Comparison of ENCODE assay signal across 22 mouse cellular contexts in genomic region chr11:117677111-117677510, GRCm38 (mm10). TPM values are rescaled to one million over a fixed set of nuclear protein-coding genes. Genes with fewer than 3 reads are reported as not detected.
DNase-seq lines count a peak whose midpoint lies in the region; ATAC-seq and TF ChIP-seq lines count a peak whose summit lies in the region.
"Had no signal": no experiment of that assay in that cellular context is flagged by ENCODE, and none has a peak within 500 bp of the region (broad histone marks: within the 10 kb centered on the region; RNA-seq: fewer than 3 reads in every experiment).

No protein-coding gene starts in this region.

- WGBS in heart, embryonic 13.5 days = 45% methylated on average over 3 of the region's 3 CpGs
- WGBS in midbrain, embryonic 11.5 days = 64% methylated on average over 3 of the region's 3 CpGs
- 57% methylated on average over 3 of the region's 3 CpGs for WGBS in midbrain, embryonic 14.5 days

- peak overlapping the region; percentile 44; the same call in 1 of the 2 replicates for H3K4me2 ChIP-seq in heart, embryonic 13.5 days
- H3K4me2 ChIP-seq in midbrain, embryonic 11.5 days = no peak overlapping the region
- no peak overlapping the region for H3K4me2 ChIP-seq in midbrain, embryonic 14.5 days (ENCODE audit: low read length)
- H3K4me2 ChIP-seq: hindbrain, embryonic 14.5 days; intestine, embryonic 15.5 days; limb, embryonic 12.5 days; liver, embryonic 11.5 days had no signal

- H3K9ac ChIP-seq in heart, embryonic 13.5 days = peak overlapping the region; percentile 53
- H3K9ac ChIP-seq in midbrain, embryonic 11.5 days (ENCODE audit: low read length) = no peak overlapping the region
- H3K9ac ChIP-seq in midbrain, embryonic 14.5 days (replicated peaks; ENCODE audit: low read length) = no peak overlapping the region
- H3K9ac ChIP-seq: hindbrain, embryonic 14.5 days; intestine, embryonic 15.5 days; limb, embryonic 12.5 days; liver, postnatal 0 days had no signal

- TF ChIP-seq CTCF in gastrocnemius, adult 2 months (IDR thresholded peaks at IDR 0.05) = no peak

- no peak for DNase-seq in gastrocnemius, adult 2 months
- DNase-seq in gastrocnemius, adult 8-10 months (ENCODE audit: low spot score in 2 of 2) = no peak
- no peak for DNase-seq in heart, postnatal 10 days
- DNase-seq in midbrain, embryonic 11.5 days (ENCODE audit: low spot score, missing footprints) = peak; percentile 69
- DNase-seq in midbrain, embryonic 14.5 days = no peak
- DNase-seq in retina, postnatal 1 day = peak; percentile 32
- DNase-seq: adrenal gland, postnatal 36 days; cerebellum, adult 9-10 months; kidney, adult 8-10 months; kidney, postnatal 14 days; liver, postnatal 0 days; thymus, postnatal 14 days had no signal

- peak overlapping the region; percentile 32 for H3K27ac ChIP-seq in gastrocnemius, adult 2 months
- H3K27ac ChIP-seq in heart, embryonic 13.5 days (replicated peaks) = peak overlapping the region; percentile 82
- no peak overlapping the region for H3K27ac ChIP-seq in midbrain, embryonic 11.5 days (ENCODE audit: low read depth, low read length)
- H3K27ac ChIP-seq in midbrain, embryonic 14.5 days (replicated peaks; ENCODE audit: low read depth, low read length) = no peak overlapping the region
- H3K27ac ChIP-seq: hindbrain, embryonic 14.5 days; intestine, embryonic 15.5 days; limb, embryonic 12.5 days; macrophage had no signal

- intact Hi-C loops in gastrocnemius, adult 2 months (cut with DNase I) = no loop called here
- intact Hi-C loops in heart, postnatal 10 days (cut with DNase I) = no loop called here

- no peak overlapping the region for H3K4me3 ChIP-seq in gastrocnemius, adult 2 months
- no peak overlapping the region for H3K4me3 ChIP-seq in heart, embryonic 13.5 days
- no peak overlapping the region for H3K4me3 ChIP-seq in midbrain, embryonic 11.5 days (ENCODE audit: low read depth, low read length)
- no peak overlapping the region for H3K4me3 ChIP-seq in midbrain, embryonic 14.5 days (replicated peaks; ENCODE audit: low read depth, low read length)
- H3K4me3 ChIP-seq: intestine, embryonic 15.5 days; limb, embryonic 12.5 days had no signal

- no peak for ATAC-seq in heart, embryonic 13.5 days (ENCODE audit: extremely low read depth, insufficient number of reproducible peaks, low FRiP score, low TSS enrichment)
- no peak for ATAC-seq in midbrain, embryonic 11.5 days (ENCODE audit: low FRiP score)
- ATAC-seq in midbrain, embryonic 14.5 days (ENCODE audit: low FRiP score, low TSS enrichment) = no peak
- ATAC-seq: CD4-positive, CD25-positive, alpha-beta regulatory T cell, adult 4 months; forebrain, embryonic 16.5 days; intestine, embryonic 15.5 days; liver, postnatal 0 days; lung, postnatal 0 days; Patski had no signal

- H3K27me3 ChIP-seq in heart, embryonic 13.5 days (replicated peaks) = no peaks in the 10 kb centered on the region
- no peaks in the 10 kb centered on the region for H3K27me3 ChIP-seq in midbrain, embryonic 11.5 days (ENCODE audit: control insufficient read depth, insufficient read depth, low read length)
- H3K27me3 ChIP-seq in midbrain, embryonic 14.5 days (ENCODE audit: control insufficient read depth, insufficient read depth, low read length) = no peaks in the 10 kb centered on the region
- H3K27me3 ChIP-seq: intestine, embryonic 15.5 days; limb, embryonic 12.5 days; Patski had no signal

- H3K4me1 ChIP-seq in heart, embryonic 13.5 days = peaks cover 49% of the 10 kb centered on the region
- no peaks in the 10 kb centered on the region for H3K4me1 ChIP-seq in midbrain, embryonic 11.5 days (ENCODE audit: control insufficient read depth, insufficient read depth, low read length)
- peaks cover 21% of the 10 kb centered on the region for H3K4me1 ChIP-seq in midbrain, embryonic 14.5 days (ENCODE audit: control insufficient read depth, insufficient read depth, low read length)
- H3K4me1 ChIP-seq: intestine, embryonic 15.5 days; limb, embryonic 12.5 days had no signal

- H3K9me3 ChIP-seq in heart, embryonic 13.5 days = no peaks in the 10 kb centered on the region
- H3K9me3 ChIP-seq in midbrain, embryonic 11.5 days (ENCODE audit: control insufficient read depth, low read length) = no peaks in the 10 kb centered on the region
- H3K9me3 ChIP-seq in midbrain, embryonic 14.5 days (ENCODE audit: control insufficient read depth, low read length) = no peaks in the 10 kb centered on the region
- H3K9me3 ChIP-seq: intestine, embryonic 15.5 days; limb, embryonic 12.5 days had no signal

- no peaks in the 10 kb centered on the region for H3K36me3 ChIP-seq in heart, embryonic 13.5 days
- H3K36me3 ChIP-seq in midbrain, embryonic 11.5 days (ENCODE audit: control insufficient read depth, insufficient read depth, low read length) = no peaks in the 10 kb centered on the region
- H3K36me3 ChIP-seq in midbrain, embryonic 14.5 days (ENCODE audit: control insufficient read depth, insufficient read depth, low read length) = no peaks in the 10 kb centered on the region
- H3K36me3 ChIP-seq: intestine, embryonic 15.5 days; limb, embryonic 12.5 days had no signal

RNA-seq across cellular contexts. Expression of gene Tnrc6c, which starts 23.0 kb away (rescaled TPM):
- total RNA-seq in gastrocnemius, adult 2 months (2021) = 10 to 100 TPM; 18.5 to 24.8 TPM
- total RNA-seq in gastrocnemius, adult 8-10 months (2022) = 10 to 100 TPM; 17.0 to 20.8 (median 18.6) TPM
- 6.0 TPM in 2 replicates for polyA plus RNA-seq in heart, embryonic 13.5 days (2015; fragmentation: Nextera tagmentation; extraction: Ambion mirVana)
- 10 to 100 TPM; 32.2 to 33.9 TPM for total RNA-seq in heart, postnatal 10 days (2021)
- polyA plus RNA-seq in midbrain, embryonic 11.5 days (2014; fragmentation: Nextera tagmentation; extraction: Ambion mirVana) = 14.6 and 15.1 TPM in 2 replicates
- 34.0 and 35.1 TPM in 2 replicates for polyA plus RNA-seq in midbrain, embryonic 14.5 days (2014; fragmentation: Nextera tagmentation; extraction: Ambion mirVana)

Comparison
In these comparisons a context has a peak if more than half of its experiments do, and no peak if none do; other contexts are left out.
1. DNase-seq: peak in midbrain, embryonic 11.5 days (single experiment) and retina, postnatal 1 day (single experiment); none in gastrocnemius, adult 2 months (single experiment), gastrocnemius, adult 8-10 months (0 of 2), heart, postnatal 10 days (0 of 2) and midbrain, embryonic 14.5 days (single experiment).
2. H3K27ac ChIP-seq: peak in gastrocnemius, adult 2 months (single experiment) and heart, embryonic 13.5 days (single experiment); none in midbrain, embryonic 11.5 days (single experiment) and midbrain, embryonic 14.5 days (single experiment).